Mouse (Mus musculus) liver, adult 2 months (tissue): ENCODE data around the gene Prss57.

Experiments used
- CTCF ChIP-seq: fragments of 200-500 bp; IDR thresholded peaks from 2 replicates; pipeline ENCODE4 v1.5.1; 2011; ENCODE audit warnings: low read depth, low read length, control low read depth
- POLR2A ChIP-seq: fragments of 200-500 bp; IDR thresholded peaks from 2 replicates; pipeline ENCODE4 v1.6.1; 2011; ENCODE audit warnings: low read length, control low read depth; ENCODE audit not compliant: insufficient read depth; ENCODE audit errors: extremely low read depth

DNA sequence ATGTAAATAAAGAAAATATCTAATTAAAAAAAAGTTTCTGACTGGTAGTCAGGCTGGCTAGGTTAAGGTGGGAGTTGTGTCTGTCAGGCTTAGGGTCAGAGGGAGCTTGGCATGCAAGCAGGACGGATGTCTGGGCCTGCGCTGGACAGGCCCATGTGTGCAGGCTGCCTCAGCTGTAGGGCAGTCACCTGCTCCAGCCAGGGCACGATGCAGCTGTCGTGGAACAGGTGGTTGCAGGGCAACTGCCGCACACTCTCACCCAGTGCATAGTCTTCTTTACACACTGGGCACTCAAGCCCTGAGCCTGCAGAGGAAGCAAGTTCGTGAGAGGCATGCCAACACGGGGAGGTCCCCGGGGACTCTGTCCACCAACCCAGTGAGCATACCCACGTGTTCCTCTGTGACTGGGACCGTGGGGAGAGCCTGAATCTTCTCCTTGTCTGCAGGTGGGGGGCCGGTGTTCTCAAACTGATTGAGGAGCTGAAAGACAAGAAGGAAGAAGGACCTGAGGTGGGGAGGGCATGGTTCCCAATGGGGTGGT, 30.1 kb downstream of the Prss57 start:
- TF ChIP-seq CTCF (no peak), POLR2A (no peak)
